Mouse (Mus musculus) liver, adult 2 months (tissue): ENCODE data around the gene Abcd4.

Experiments
- CTCF ChIP-seq: fragments of 200-500 bp; IDR thresholded peaks from 2 replicates; pipeline ENCODE4 v1.5.1; 2011; ENCODE audit warnings: low read depth, low read length, control low read depth
- POLR2A ChIP-seq: fragments of 200-500 bp; IDR thresholded peaks from 2 replicates; pipeline ENCODE4 v1.6.1; 2011; ENCODE audit warnings: low read length, control low read depth; ENCODE audit not compliant: insufficient read depth; ENCODE audit errors: extremely low read depth

GRCm38 (mm10) chr12:84640253-84640652 lies 23.0 kb upstream of the Abcd4 start:
- TF ChIP-seq CTCF (no peak), POLR2A (no peak)
